Mouse (Mus musculus) kidney, embryonic 15.5 days (tissue): ENCODE results near the gene Zfp933. TPM values are rescaled to one million over a fixed set of nuclear protein-coding genes. Genes with fewer than 3 reads are reported as not detected.
"Not testable (repeated sequence)": the region's sequence is repeated elsewhere in the genome, so short reads cannot be mapped to it uniquely, and the experiment has no call there.

Source experiments
- ATAC-seq: fragments of 200-750 bp; cut with Nextera tagmentation; replicated peaks from 2 replicates; pipeline ENCODE4 v1.8.0; 2017; ENCODE audit warnings: moderate TSS enrichment; ENCODE audit not compliant: low FRiP score
- H3K27ac ChIP-seq: fragments of 300-500 bp; sonication (generic); 2 replicates; pipeline ENCODE4 v1.5.1; 2015; ENCODE audit warnings: mild to moderate bottlenecking, inconsistent platforms
- H3K27me3 ChIP-seq: fragments of 300-500 bp; sonication (generic); 2 replicates; pipeline ENCODE4 v1.6.1; 2015; ENCODE audit warnings: inconsistent platforms
- H3K36me3 ChIP-seq: fragments of 300-500 bp; sonication (generic); 2 replicates; pipeline ENCODE4 v1.6.1; 2015; ENCODE audit warnings: inconsistent platforms
- H3K4me1 ChIP-seq: fragments of 300-500 bp; sonication (generic); 2 replicates; pipeline ENCODE4 v1.6.1; 2015; ENCODE audit warnings: inconsistent platforms
- H3K4me2 ChIP-seq: fragments of 300-500 bp; sonication (generic); 2 replicates; pipeline ENCODE4 v1.6.1; 2015; ENCODE audit warnings: moderate library complexity, mild to moderate bottlenecking, inconsistent platforms
- H3K4me3 ChIP-seq: fragments of 300-500 bp; sonication (generic); replicated peaks from 2 replicates; pipeline ENCODE4 v1.5.1; 2015; ENCODE audit warnings: mild to moderate bottlenecking, inconsistent platforms
- H3K9ac ChIP-seq: fragments of 300-500 bp; sonication (generic); 2 replicates; pipeline ENCODE4 v1.6.1; 2015; ENCODE audit warnings: mild to moderate bottlenecking, inconsistent platforms
- H3K9me3 ChIP-seq: fragments of 300-500 bp; sonication (generic); replicated peaks from 2 replicates; pipeline ENCODE4 v1.6.1; 2016; ENCODE audit warnings: inconsistent platforms
- WGBS: fragments of 180-500 bp; shearing (Covaris S2); methylation state at CpG from one replicate; pipeline ENCODE4 v1.1.7; 2015; ENCODE audit warnings: mixed read lengths; 5-methylcytosine and 5-hydroxymethylcytosine counted together
- polyA plus RNA-seq: library from polyadenylated mRNA; unstranded; fragments of >200 nt; fragmentation: Nextera tagmentation; extraction: Ambion mirVana; gene quantifications from 2 replicates; pipeline ENCODE4 v1.2.1, GENCODE M21; 2015

Zfp933 gene
- polyA plus RNA-seq, 1 experiment from 2014 or later = 5.6 TPM

DNA sequence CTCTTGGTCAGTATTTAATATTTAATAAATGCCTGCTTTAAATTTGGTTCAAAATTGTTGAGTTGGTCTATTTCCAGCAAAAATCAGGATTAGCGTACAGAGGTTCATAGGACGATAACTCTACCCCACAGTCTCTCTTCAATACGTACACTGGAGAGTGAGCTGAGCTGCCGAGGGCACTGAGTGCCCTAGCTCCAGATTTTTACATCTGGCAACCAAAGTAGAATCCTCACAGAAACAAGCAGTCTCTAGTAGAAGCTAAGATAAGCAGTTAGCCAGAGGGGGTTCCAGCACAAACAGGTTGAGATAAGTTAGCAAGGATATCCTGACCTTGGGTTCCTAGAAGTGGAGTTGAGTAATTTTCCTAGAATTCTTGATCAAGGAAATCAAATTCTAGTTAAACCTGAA, 422 bp upstream of the Zfp933 start:
- peak; percentile 83 for ATAC-seq
- H3K9ac ChIP-seq = peak overlapping the region; percentile 63

GRCm38 (mm10) chr4:147842871-147843270, 5.3 kb downstream of the Zfp933 start:
- Histone ChIP-seq H3K9ac (no peak overlapping the region), H3K36me3 (peaks cover 59% of the 10 kb centered on the region), H3K27ac (no peak overlapping the region), H3K4me3 (no peak overlapping the region), H3K27me3 (no peaks in the 10 kb centered on the region), H3K4me1 (peaks cover 5% of the 10 kb centered on the region; the same call in 1 of the 2 replicates), H3K4me2 (no peak overlapping the region), H3K9me3 (peaks cover 25% of the 10 kb centered on the region)
- 97% methylated on average over 3 of the region's 3 CpGs for WGBS
- ATAC-seq = no peak

More for the DNA sequence above, 422 bp upstream of the Zfp933 start:
- WGBS = 8% methylated on average over 4 of the region's 4 CpGs
- Histone ChIP-seq H3K4me3 (peak overlapping the region; percentile 84), H3K27me3 (no peaks in the 10 kb centered on the region), H3K27ac (peak overlapping the region; percentile 38), H3K4me2 (peak overlapping the region; percentile 67), H3K36me3 (peaks cover 25% of the 10 kb centered on the region), H3K9me3 (peaks cover 8% of the 10 kb centered on the region; the same call in 1 of the 2 replicates), H3K4me1 (peaks cover 5% of the 10 kb centered on the region; the same call in 1 of the 2 replicates)

- not testable (repeated sequence) for H3K9ac ChIP-seq, ATAC-seq, H3K27me3 ChIP-seq, H3K4me2 ChIP-seq, H3K4me3 ChIP-seq, H3K27ac ChIP-seq, H3K4me1 ChIP-seq
- WGBS = 97% methylated on average over 22 of the region's 26 CpGs
- peaks cover 41% of the 10 kb centered on the region for H3K36me3 ChIP-seq
- H3K9me3 ChIP-seq = peaks cover 20% of the 10 kb centered on the region
Observed at GRCm38 (mm10) chr4:147839282-147839681, 8.9 kb downstream of the Zfp933 start.

GRCm38 (mm10) chr4:147824389-147824788, 23.8 kb downstream of the Zfp933 start:
- 95% methylated on average over 4 of the region's 4 CpGs for WGBS
- peaks cover 76% of the 10 kb centered on the region for H3K9me3 ChIP-seq
- H3K9ac ChIP-seq = no peak overlapping the region
- no peaks in the 10 kb centered on the region for H3K27me3 ChIP-seq
- no peak overlapping the region for H3K27ac ChIP-seq
- H3K36me3 ChIP-seq = peaks cover 63% of the 10 kb centered on the region
- ATAC-seq = no peak
- H3K4me1 ChIP-seq = no peaks in the 10 kb centered on the region
- H3K4me2 ChIP-seq = no peak overlapping the region
- H3K4me3 ChIP-seq = no peak overlapping the region

DNA sequence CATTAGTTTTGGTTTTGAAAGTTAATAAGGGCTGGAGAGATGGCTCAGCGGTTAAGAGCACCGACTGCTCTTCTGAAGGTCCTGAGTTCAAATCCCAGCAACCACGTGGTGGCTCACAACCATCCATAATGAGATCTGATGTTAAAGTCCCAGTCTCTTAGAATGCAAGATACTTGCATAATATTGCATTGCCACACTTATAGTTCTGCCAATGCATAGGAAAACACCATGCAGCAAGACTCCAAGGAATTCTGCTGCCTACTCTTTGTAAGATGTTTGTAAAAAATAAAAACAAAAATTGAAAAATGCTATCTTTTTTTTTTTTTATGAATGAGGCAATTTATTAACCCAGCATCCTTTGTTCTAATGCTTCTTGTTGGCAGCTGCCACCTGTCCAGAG, 26.8 kb downstream of the Zfp933 start:
- H3K27ac ChIP-seq, H3K9ac ChIP-seq, H3K4me2 ChIP-seq, H3K4me1 ChIP-seq, H3K4me3 ChIP-seq, H3K27me3 ChIP-seq, ATAC-seq: not testable (repeated sequence)
- WGBS = 83% methylated on average over 3 of the region's 3 CpGs
- peaks cover 57% of the 10 kb centered on the region for H3K9me3 ChIP-seq
- peaks cover 34% of the 10 kb centered on the region for H3K36me3 ChIP-seq

GRCm38 (mm10) chr4:147819659-147820058, 28.5 kb downstream of the Zfp933 start:
- not testable (repeated sequence) for ATAC-seq, H3K27ac ChIP-seq, H3K27me3 ChIP-seq, H3K4me3 ChIP-seq, H3K4me2 ChIP-seq, H3K9ac ChIP-seq, H3K4me1 ChIP-seq
- peaks cover 17% of the 10 kb centered on the region for H3K36me3 ChIP-seq
- H3K9me3 ChIP-seq = peaks cover 44% of the 10 kb centered on the region
- WGBS = 84% methylated on average over 7 of the region's 7 CpGs

DNA sequence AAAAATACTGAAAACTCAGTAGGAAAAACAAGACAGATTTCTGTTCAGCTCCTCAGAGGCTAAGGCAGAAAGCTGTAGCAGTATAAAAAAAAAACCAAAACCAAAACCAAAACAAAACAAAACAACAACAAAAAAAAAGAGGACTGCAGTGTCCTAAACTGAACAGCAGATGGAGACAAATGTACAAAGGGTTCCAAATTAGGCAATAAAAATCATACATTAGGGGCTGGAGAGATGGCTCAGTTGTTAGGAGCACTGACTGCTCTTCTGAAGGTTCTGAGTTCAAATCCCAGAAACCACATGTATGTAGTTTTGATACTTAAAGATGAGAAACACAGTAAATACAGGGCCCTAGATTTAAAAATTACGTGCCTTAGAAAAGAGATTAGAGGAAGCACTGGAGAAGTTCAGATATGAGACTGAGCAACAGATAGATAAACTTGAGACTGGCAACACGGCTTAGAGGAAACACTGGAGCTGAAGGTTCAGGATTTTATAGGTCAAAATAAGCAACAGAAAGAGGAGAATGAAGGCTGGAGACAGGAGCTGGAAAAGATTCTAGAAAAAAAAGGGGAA, 33.5 kb downstream of the Zfp933 start:
- no peaks in the 10 kb centered on the region for H3K27me3 ChIP-seq
- peaks cover 7% of the 10 kb centered on the region; the same call in 1 of the 2 replicates for H3K9me3 ChIP-seq
- no peak overlapping the region for H3K27ac ChIP-seq
- ATAC-seq = no peak
- 0 out of 2 replicates have a peak, but pooled peaks cover 3% of the 10 kb centered on the region for H3K4me1 ChIP-seq
- H3K4me2 ChIP-seq = no peak overlapping the region
- no peaks in the 10 kb centered on the region for H3K36me3 ChIP-seq
- no peak overlapping the region for H3K9ac ChIP-seq
- 78% methylated on average over 2 of the region's 2 CpGs for WGBS
- H3K4me3 ChIP-seq = no peak overlapping the region

DNA sequence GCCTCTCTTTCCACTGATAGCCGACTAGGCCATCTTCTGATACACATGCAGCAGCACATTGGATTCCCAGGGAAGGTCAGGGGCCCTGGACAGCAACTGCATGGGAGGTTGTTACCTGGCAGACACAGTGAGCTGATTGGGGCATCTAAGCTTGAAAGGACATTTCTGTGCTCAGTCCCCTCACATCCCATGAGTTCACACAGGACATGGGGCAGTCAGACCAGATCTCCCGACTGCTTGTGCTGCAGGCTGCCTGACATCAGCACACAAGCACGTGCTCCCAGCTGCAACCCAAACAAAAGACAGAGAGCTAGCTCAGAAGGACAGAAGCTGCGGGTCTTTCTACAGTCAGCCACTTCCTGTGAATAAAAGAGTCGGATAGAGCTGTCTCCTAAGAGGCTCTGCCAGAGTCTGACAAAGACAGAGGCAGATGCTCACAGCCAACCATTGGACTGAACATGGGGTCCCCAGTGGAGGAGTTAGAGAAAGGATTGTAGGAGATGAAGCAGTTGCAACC, 34.9 kb downstream of the Zfp933 start:
- no peak overlapping the region for H3K4me2 ChIP-seq
- H3K4me3 ChIP-seq = no peak overlapping the region
- no peak overlapping the region for H3K27ac ChIP-seq
- ATAC-seq = no peak
- H3K27me3 ChIP-seq = no peaks in the 10 kb centered on the region
- no peak overlapping the region for H3K9ac ChIP-seq
- H3K36me3 ChIP-seq = no peaks in the 10 kb centered on the region
- peaks cover 8% of the 10 kb centered on the region for H3K4me1 ChIP-seq
- peaks cover 4% of the 10 kb centered on the region; the same call in 1 of the 2 replicates for H3K9me3 ChIP-seq
- WGBS = 51% methylated on average over 5 of the region's 5 CpGs

GRCm38 (mm10) chr4:147809966-147810304, 38.2 kb downstream of the Zfp933 start:
- H3K9ac ChIP-seq, H3K27me3 ChIP-seq, H3K4me1 ChIP-seq, H3K36me3 ChIP-seq, H3K9me3 ChIP-seq: not testable (repeated sequence)
- Histone ChIP-seq H3K4me2 (peak overlapping the region; percentile 75), H3K27ac (peak overlapping the region; percentile 70), H3K4me3 (peak overlapping the region; percentile 54)
- ATAC-seq = peak; percentile 12; the same call in 1 of the 2 replicates
- WGBS = 47% methylated on average over 2 of the region's 2 CpGs

GRCm38 (mm10) chr4:147809292-147809965, 38.7 kb downstream of the Zfp933 start, which contains the start of gene Zfp984:
Gene Zfp984 (minus strand): TSS chr4:147809788.
- Histone ChIP-seq H3K27ac (peak within 1 kb of the TSS; percentile 70), H3K9ac (peak within 1 kb of the TSS; percentile 46), H3K4me3 (peak within 1 kb of the TSS; percentile 54), H3K4me2 (peak within 1 kb of the TSS; percentile 75)
- peak; percentile 91 for ATAC-seq
- H3K36me3 ChIP-seq, H3K9me3 ChIP-seq, H3K4me1 ChIP-seq, H3K27me3 ChIP-seq: not testable (repeated sequence)
- 11% methylated on average over 15 of the region's 15 CpGs for WGBS

DNA sequence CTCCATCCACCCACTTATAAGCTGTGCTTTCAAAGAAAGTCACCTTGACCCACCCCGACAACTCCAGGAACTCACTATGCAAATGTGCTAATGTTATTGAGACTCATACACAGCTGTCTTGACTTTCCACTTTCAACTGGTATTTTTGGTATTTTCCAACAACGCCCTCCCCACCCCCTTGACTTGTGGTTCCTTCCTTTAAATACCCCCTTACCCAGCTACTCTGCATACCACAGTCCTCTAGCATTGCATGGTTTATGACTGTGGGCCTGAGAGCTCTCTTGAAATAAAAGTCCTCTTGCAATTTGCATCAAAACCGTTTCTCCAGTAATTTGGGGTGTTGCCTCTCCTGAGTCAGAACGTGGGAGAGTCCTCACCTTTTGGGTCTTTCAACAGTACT, 39.7 kb downstream of the Zfp933 start:
- peak overlapping the region; percentile 54 for H3K4me3 ChIP-seq
- 52% methylated on average over 4 of the region's 4 CpGs for WGBS
- H3K27ac ChIP-seq, H3K4me1 ChIP-seq, H3K9ac ChIP-seq, H3K9me3 ChIP-seq, H3K27me3 ChIP-seq: not testable (repeated sequence)
- ATAC-seq = peak; percentile 27; the same call in 1 of the 2 replicates
- H3K4me2 ChIP-seq = peak overlapping the region; percentile 75
- peaks cover 16% of the 10 kb centered on the region for H3K36me3 ChIP-seq

GRCm38 (mm10) chr4:147795308-147795707, 52.9 kb downstream of the Zfp933 start:
- not testable (repeated sequence) for ATAC-seq, H3K9ac ChIP-seq, H3K4me3 ChIP-seq, H3K27ac ChIP-seq, H3K4me2 ChIP-seq, H3K27me3 ChIP-seq, H3K4me1 ChIP-seq
- 94% methylated on average over 1 of the region's 1 CpGs for WGBS
- Histone ChIP-seq H3K36me3 (peaks cover 27% of the 10 kb centered on the region), H3K9me3 (peaks cover 15% of the 10 kb centered on the region; the same call in 1 of the 2 replicates)
